Mouse (Mus musculus) layer of hippocampus, adult 6 months (tissue): Measurements from ENCODE around the gene Immt. TPM values are rescaled to one million over a fixed set of nuclear protein-coding genes. Genes with fewer than 3 reads are reported as not detected.

ENCODE experiments used
- long read RNA-seq, 2 experiments: library from polyadenylated mRNA; unstranded; transcript quantifications; one replicate each; pipeline ENCODE4 v2.0.0; 2019 to 2020
- polyA plus RNA-seq: library from polyadenylated mRNA; unstranded; fragments of <200 nt; fragmentation: Nextera tagmentation; gene quantifications from 2 replicates; pipeline ENCODE4 v1.2.3, GENCODE M21; 2021

Gene Immt
- polyA plus RNA-seq = 97.3 and 107 TPM in 2 replicates
- long read RNA-seq, experiment 1, partial matches to known transcripts = 35 of 49 reads
- long read RNA-seq, experiment 1, other reads (novel, unspliced or antisense) = 11 of 49 reads
- long read RNA-seq, experiment 2, partial matches to known transcripts = 6 of 39 reads
- long read RNA-seq, experiment 2, other reads (novel, unspliced or antisense) = 29 of 39 reads

DNA sequence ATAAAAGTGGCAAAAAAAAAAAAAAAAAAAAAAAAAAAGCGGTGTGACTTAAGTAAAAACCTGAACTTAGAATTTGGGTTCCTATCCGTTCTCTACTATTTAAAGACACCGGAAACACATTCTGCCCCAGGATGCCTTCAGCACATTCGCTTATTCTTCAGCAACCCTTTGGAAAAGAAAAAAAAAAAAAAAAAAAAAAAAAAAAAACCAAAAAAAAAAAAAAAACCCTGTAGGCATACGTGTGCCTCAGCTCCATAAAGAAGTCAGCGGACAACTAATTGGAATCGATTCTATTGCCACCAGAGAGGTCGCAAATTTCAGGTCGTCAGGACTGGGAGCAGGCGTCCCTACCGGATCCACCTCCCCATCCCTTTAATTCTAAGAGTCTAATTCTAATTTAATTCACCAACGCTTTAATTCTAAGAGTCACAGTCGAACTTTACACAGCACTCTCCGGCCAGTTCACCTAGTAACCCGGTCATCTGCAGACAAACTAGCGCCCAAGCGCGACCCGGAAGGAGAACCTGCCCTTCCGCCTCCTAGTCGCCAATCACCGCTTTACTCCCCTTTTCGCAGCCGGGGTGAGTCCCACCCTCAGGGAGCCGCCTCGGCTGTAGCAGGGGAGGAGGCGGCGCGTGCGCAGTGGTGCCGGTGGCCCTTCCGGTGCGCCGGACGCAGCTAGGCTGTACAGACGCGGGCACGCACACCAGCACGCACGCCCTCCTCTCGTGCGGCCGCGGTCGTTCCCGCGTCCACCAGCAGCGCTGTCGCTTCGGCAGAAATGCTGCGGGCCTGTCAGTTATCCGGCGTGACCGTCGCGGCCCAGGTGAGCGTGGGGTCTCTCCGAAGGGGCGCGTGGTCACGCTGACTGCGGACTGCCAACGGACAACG lies at the start of gene Immt:
Gene Immt (plus strand): TSS at position 642 of the 891 bp plus-strand sequence.

DNA sequence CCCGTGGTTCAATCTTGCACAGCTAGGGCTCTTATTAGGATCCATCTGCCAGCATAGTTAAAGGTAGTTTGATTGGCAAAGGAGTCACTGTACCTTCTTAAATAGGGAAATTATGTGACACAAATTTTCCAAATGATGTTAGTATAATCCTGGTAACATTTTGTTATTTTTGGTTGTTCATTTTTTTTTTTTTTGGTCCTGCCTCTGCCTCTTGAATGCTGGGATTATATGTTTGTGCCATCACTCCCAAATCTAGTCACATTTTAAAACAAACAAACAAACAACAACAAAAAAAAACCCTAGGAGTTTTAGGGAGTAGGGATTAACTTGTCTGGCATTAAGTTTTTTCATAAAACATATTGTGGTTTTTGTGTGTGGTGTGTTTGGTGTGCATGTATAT lies 4.3 kb upstream of the Immt start, which contains the start of gene Mrpl35:
Gene Mrpl35 (minus strand): TSS at position 101 of the 400 bp plus-strand sequence.

DNA sequence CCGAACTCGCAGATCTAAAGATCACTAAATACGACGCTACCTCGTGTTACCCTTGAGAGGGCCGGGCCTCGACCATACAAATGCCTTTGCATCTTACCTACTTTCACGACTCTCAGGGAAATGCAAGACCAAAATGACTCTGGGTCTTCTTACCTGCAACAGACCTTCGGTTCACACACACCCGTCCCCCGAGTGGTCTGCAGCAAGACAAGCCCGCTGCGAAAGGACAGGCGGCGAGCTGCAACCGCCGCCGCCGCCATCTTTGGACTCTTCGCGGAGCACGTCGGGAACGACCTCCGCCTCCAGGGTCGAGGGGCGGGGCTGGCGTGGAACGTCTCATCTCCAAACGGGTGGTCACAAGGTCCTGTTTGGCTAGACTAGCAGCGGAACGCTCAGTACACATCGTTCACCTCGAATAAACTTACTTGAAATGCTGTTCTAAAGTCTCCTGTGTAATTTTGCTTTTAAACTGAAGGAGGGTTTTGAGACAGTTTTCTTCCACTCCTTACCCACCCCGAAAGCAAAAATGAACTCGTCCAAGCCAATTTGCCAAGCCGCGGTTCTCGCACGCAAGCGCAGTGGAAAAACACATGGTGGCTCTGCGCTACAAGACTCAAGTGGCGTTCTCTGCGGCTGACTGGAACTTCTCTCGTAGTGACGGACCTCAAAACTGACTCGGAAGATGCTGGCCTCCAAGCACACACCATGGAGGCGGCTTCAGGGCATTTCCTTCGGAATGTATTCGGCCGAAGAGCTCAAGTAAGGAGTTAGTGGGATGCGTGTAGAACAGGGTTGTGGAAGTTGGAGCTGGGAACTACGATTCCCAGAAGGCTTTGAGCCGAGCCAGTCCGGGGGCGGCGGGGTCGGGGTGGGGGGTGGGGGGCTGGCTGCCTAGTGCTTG lies 77.6 kb downstream of the Immt start, which contains the start of the genes Ptcd3 and Polr1a:
Gene Ptcd3 (minus strand): TSS at position 270 of the 901 bp plus-strand sequence.
Gene Polr1a (plus strand): TSS at position 573 of the 901 bp plus-strand sequence.

Other genes starting within 250 kb of the Immt start
- gene Kdm3a, start 198.3 kb upstream of the Immt start, polyA plus RNA-seq = 3.4 and 4.3 TPM in 2 replicates
- gene Reep1, start 123.8 kb upstream of the Immt start, polyA plus RNA-seq = 35.1 and 36.1 TPM in 2 replicates
- gene Mrpl35, start 4.4 kb upstream of the Immt start, polyA plus RNA-seq = 42.4 and 49.5 TPM in 2 replicates
- 25.7 and 26.0 TPM in 2 replicates for gene Ptcd3, start 77.4 kb downstream of the Immt start, polyA plus RNA-seq
- 6.6 and 6.8 TPM in 2 replicates for gene Polr1a, start 77.7 kb downstream of the Immt start, polyA plus RNA-seq